Mouse (Mus musculus): ENCODE measurements around the gene Nol6.

The Nol6 gene

GRCm38 (mm10) chr4:41118706-41119292 is 5.5 kb downstream of the Nol6 start:
- peak; percentile 63 for DNase-seq (ENCODE audit: low read depth, low spot score)

GRCm38 (mm10) chr4:41116817-41117216 is 7.4 kb downstream of the Nol6 start:
- no peak for DNase-seq (ENCODE audit: low read depth, low spot score)

- DNase-seq (ENCODE audit: low read depth, low spot score) = no peak
Observed at GRCm38 (mm10) chr4:41115793-41116192, 8.5 kb downstream of the Nol6 start.

GRCm38 (mm10) chr4:41115074-41115473 is 9.2 kb downstream of the Nol6 start:
- DNase-seq (ENCODE audit: low read depth, low spot score) = no peak

- no peak for DNase-seq (ENCODE audit: low read depth, low spot score)
Observed at GRCm38 (mm10) chr4:41114358-41115070, 9.7 kb downstream of the Nol6 start.

GRCm38 (mm10) chr4:41108717-41109425 is 15.4 kb downstream of the Nol6 start:
- no peak for DNase-seq (ENCODE audit: low read depth, low spot score)

- DNase-seq (ENCODE audit: low read depth, low spot score) = peak; percentile 77
Observed at GRCm38 (mm10) chr4:41107440-41107839, 16.8 kb downstream of the Nol6 start.

GRCm38 (mm10) chr4:41102901-41103300 is 21.4 kb downstream of the Nol6 start:
- DNase-seq (ENCODE audit: low read depth, low spot score) = peak; percentile 13

- DNase-seq (ENCODE audit: low read depth, low spot score) = no peak
Observed at GRCm38 (mm10) chr4:41100986-41101385, 23.3 kb downstream of the Nol6 start.

- no peak for DNase-seq (ENCODE audit: low read depth, low spot score)
Observed at GRCm38 (mm10) chr4:41098577-41098951, 25.7 kb downstream of the Nol6 start.

GRCm38 (mm10) chr4:41097871-41098576 is 26.2 kb downstream of the Nol6 start, which contains the start of gene Aqp3:
Gene Aqp3 (minus strand): TSS chr4:41098183.
- DNase-seq (ENCODE audit: low read depth, low spot score) = no peak

- DNase-seq (ENCODE audit: low read depth, low spot score) = no peak
Observed at GRCm38 (mm10) chr4:41097381-41097780, 26.9 kb downstream of the Nol6 start.

GRCm38 (mm10) chr4:41096794-41097193 is 27.5 kb downstream of the Nol6 start:
- no peak for DNase-seq (ENCODE audit: low read depth, low spot score)

- no peak for DNase-seq (ENCODE audit: low read depth, low spot score)
Observed at GRCm38 (mm10) chr4:41096169-41096568, 28.1 kb downstream of the Nol6 start.

GRCm38 (mm10) chr4:41094361-41094760 is 29.9 kb downstream of the Nol6 start:
- DNase-seq (ENCODE audit: low read depth, low spot score) = no peak

GRCm38 (mm10) chr4:41092958-41093357 is 31.3 kb downstream of the Nol6 start:
- peak; percentile 24 for DNase-seq (ENCODE audit: low read depth, low spot score)

GRCm38 (mm10) chr4:41091391-41091790 is 32.9 kb downstream of the Nol6 start:
- DNase-seq (ENCODE audit: low read depth, low spot score) = no peak

GRCm38 (mm10) chr4:41089705-41090104 is 34.5 kb downstream of the Nol6 start:
- DNase-seq (ENCODE audit: low read depth, low spot score) = no peak

GRCm38 (mm10) chr4:41089189-41089588 is 35.1 kb downstream of the Nol6 start:
- no peak for DNase-seq (ENCODE audit: low read depth, low spot score)

- no peak for DNase-seq (ENCODE audit: low read depth, low spot score)
Observed at GRCm38 (mm10) chr4:41087459-41088298, 36.6 kb downstream of the Nol6 start.

- no peak for DNase-seq (ENCODE audit: low read depth, low spot score)
Observed at GRCm38 (mm10) chr4:41086947-41087346, 37.3 kb downstream of the Nol6 start.

All from brain, adult 2 months (tissue).